Mouse (Mus musculus) forebrain, embryonic 12.5 days (tissue): ENCODE measurements around the gene Gfm1. TPM values are rescaled to one million over a fixed set of nuclear protein-coding genes. Genes with fewer than 3 reads are reported as not detected.
A peak's percentile ranks its signal among the peaks of the same experiment; 100 is the strongest.

Experiments used
- ATAC-seq: fragments of 200-750 bp; cut with Nextera tagmentation; 2 replicates; pipeline ENCODE4 v1.8.0; 2017; ENCODE audit warnings: moderate TSS enrichment; ENCODE audit not compliant: low FRiP score
- H3K27ac ChIP-seq: fragments of 300-500 bp; sonication (generic); 2 replicates; pipeline ENCODE4 v1.5.1; 2016; ENCODE audit warnings: mild to moderate bottlenecking
- H3K27me3 ChIP-seq: fragments of 300-500 bp; sonication (generic); 2 replicates; pipeline ENCODE4 v1.6.1; 2016; ENCODE audit warnings: mild to moderate bottlenecking
- H3K36me3 ChIP-seq: fragments of 300-500 bp; sonication (generic); replicated peaks from 2 replicates; pipeline ENCODE4 v1.6.1; 2016; ENCODE audit warnings: mild to moderate bottlenecking
- H3K4me1 ChIP-seq: fragments of 300-500 bp; sonication (generic); 2 replicates; pipeline ENCODE4 v1.6.1; 2016
- H3K4me2 ChIP-seq: fragments of 300-500 bp; sonication (generic); 2 replicates; pipeline ENCODE4 v1.6.1; 2016; ENCODE audit warnings: mild to moderate bottlenecking, moderate library complexity
- H3K4me3 ChIP-seq: fragments of 300-500 bp; sonication (generic); replicated peaks from 2 replicates; pipeline ENCODE4 v1.5.1; 2016; ENCODE audit warnings: mild to moderate bottlenecking
- H3K9ac ChIP-seq: fragments of 300-500 bp; sonication (generic); 2 replicates; pipeline ENCODE4 v1.6.1; 2016; ENCODE audit warnings: mild to moderate bottlenecking
- H3K9me3 ChIP-seq: fragments of 300-500 bp; sonication (generic); 2 replicates; pipeline ENCODE4 v1.6.1; 2016
- WGBS: fragments of 180-500 bp; shearing (Covaris S2); methylation state at CpG from one replicate; pipeline ENCODE4 v1.1.7; 2016; 5-methylcytosine and 5-hydroxymethylcytosine counted together
- polyA plus RNA-seq: library from polyadenylated mRNA; unstranded; fragments of >200 nt; fragmentation: Nextera tagmentation; extraction: Ambion mirVana; gene quantifications from 2 replicates; pipeline ENCODE4 v1.2.1, GENCODE M21; 2016

Gfm1 gene
- 39.7 and 46.3 TPM in 2 replicates for polyA plus RNA-seq

DNA sequence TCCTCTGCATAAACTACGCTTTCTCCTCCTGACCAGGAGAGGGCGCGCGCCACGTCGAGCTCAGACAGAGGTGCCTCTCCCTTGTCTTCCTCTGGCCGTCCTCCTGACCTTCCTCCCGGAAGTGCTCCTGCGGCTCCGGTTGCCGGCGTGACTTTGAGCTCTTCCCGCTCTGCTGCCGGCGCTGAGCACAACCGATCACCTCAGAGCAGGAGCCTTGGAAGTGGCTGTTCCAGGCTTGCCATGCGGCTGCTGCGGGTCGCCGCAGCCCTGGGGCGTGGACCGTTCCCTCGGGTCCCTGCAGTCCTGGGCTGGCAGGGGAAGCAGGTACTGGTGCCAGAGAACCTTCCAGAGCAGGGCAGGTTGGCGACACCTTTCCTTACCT is at the start of gene Gfm1:
Gene Gfm1 (plus strand): TSS at position 98 of the 382 bp plus-strand sequence.
- Histone ChIP-seq H3K4me2 (peak within 1 kb of the TSS; percentile 80), H3K4me3 (peak within 1 kb of the TSS; percentile 96), H3K4me1 (peaks cover 9% of the 10 kb centered on the region), H3K36me3 (peaks cover 23% of the 10 kb centered on the region), H3K27ac (no peak within 1 kb of the TSS), H3K9me3 (peaks cover 10% of the 10 kb centered on the region; the same call in 1 of the 2 replicates), H3K27me3 (no peaks in the 10 kb centered on the region), H3K9ac (peak within 1 kb of the TSS; percentile 86)
- peak; percentile 93 for ATAC-seq
- WGBS = 0% methylated on average over 24 of the region's 24 CpGs

DNA sequence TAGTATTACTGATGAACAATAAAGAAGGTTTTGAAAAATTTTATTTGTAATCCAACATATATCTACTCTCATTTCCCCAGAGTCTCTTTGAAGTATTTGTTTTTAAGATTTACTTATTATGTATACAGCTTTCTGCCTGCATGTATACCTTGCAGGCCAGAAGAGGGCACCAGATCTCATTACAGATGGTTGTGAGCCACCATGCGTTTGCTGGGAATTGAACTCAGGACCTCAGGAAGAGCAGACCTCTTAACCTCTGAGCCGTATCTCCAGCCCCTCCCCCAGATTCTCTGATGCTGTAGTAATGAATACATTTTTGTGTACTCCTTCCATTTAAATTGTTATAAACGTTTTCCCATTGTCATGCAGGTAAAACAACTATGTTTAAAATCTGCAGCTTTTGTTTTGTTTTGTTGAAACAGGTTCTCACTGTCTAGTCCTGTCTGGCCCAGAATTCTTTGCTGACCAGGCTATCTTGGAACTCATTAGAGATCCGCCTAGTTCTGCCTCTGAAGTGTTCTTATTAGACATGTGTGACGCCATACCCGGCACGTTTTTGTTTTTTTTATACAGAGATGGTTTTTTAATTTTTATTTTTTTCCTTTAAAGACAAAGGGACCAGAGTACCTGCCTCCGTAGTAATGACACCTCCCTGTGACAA is 428 bp upstream of the Gfm1 start:
- peaks cover 10% of the 10 kb centered on the region; the same call in 1 of the 2 replicates for H3K9me3 ChIP-seq
- peaks cover 22% of the 10 kb centered on the region for H3K36me3 ChIP-seq
- peak overlapping the region; percentile 80 for H3K4me2 ChIP-seq
- no peaks in the 10 kb centered on the region for H3K27me3 ChIP-seq
- peak overlapping the region; percentile 96 for H3K4me3 ChIP-seq
- 0 out of 2 replicates have a peak overlapping the region, but pooled peaks have one; percentile 86 for H3K9ac ChIP-seq
- no peak overlapping the region for H3K27ac ChIP-seq
- peak; percentile 82 for ATAC-seq
- H3K4me1 ChIP-seq = peaks cover 9% of the 10 kb centered on the region
- WGBS = 31% methylated on average over 8 of the region's 8 CpGs

DNA sequence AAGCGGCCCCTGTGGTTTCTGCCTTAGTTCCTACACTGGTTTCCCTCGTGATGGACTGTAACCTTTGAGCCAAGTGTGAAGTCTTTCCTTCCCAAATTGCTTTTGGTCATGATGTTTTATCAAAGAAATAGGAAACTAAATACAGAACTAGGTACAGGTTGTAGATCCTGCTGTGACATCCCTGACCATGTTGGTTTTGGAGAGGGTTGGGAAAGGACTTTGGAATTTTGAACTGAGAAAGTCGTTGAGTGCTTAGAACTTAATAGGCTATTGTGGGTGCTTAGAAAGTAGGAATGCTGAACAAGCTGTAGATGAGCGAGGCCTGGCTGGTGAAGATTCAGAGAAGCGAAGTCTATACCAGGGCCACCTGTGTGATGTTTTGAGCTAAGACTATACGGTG is 4.1 kb downstream of the Gfm1 start:
- H3K4me3 ChIP-seq = no peak overlapping the region
- H3K27me3 ChIP-seq = no peaks in the 10 kb centered on the region
- peaks cover 46% of the 10 kb centered on the region for H3K36me3 ChIP-seq
- H3K9ac ChIP-seq = no peak overlapping the region
- H3K4me1 ChIP-seq = peaks cover 9% of the 10 kb centered on the region
- 94% methylated on average over 6 of the region's 6 CpGs for WGBS
- no peaks in the 10 kb centered on the region for H3K9me3 ChIP-seq
- H3K27ac ChIP-seq = no peak overlapping the region
- ATAC-seq = no peak
- H3K4me2 ChIP-seq = no peak overlapping the region

DNA sequence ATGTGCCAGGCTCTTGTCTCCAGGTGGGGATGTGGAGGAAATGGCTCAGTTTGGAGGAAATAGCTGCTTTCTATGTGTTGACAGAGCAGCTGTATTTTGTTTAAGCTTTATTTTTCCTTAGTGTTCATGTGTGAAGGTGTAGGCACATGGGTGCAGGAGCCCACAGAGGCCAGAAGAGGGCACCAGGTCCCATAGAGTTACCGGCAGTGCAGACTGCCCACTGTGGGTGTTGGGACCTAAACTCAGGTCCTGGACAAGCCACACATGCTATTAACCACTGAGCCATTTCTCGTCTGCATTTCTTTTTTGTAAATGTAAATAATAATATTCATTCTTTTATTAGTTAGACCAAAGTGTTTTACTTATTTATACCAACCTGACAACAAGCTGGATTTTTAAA is 17.2 kb downstream of the Gfm1 start:
- Histone ChIP-seq H3K4me1 (no peaks in the 10 kb centered on the region), H3K4me2 (no peak overlapping the region), H3K9ac (no peak overlapping the region), H3K4me3 (no peak overlapping the region), H3K36me3 (peaks cover 72% of the 10 kb centered on the region), H3K27me3 (no peaks in the 10 kb centered on the region), H3K27ac (no peak overlapping the region), H3K9me3 (no peaks in the 10 kb centered on the region)
- no peak for ATAC-seq
- WGBS = 92% methylated on average over 2 of the region's 2 CpGs

DNA sequence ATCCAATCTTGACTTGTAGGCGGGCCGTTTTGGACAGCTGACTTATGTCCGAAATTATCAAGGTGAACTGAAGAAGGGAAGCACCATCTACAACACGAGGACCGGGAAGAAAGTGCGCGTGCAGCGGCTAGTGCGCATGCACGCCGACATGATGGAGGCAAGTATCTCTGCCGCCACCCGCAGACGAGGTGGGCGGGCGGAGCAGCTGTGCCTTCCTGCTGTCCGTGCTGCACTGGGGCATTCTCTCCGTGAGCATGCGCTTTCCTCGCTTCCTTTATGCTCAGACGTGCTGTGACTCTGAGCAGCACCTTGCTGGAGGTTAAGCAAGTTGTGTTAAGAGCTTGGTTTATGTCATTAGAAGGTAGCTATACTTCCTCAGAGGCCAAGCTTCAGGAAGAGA is 19.8 kb downstream of the Gfm1 start:
- H3K4me3 ChIP-seq = no peak overlapping the region
- H3K4me2 ChIP-seq = no peak overlapping the region
- H3K27ac ChIP-seq = no peak overlapping the region
- 94% methylated on average over 21 of the region's 21 CpGs for WGBS
- no peaks in the 10 kb centered on the region for H3K27me3 ChIP-seq
- H3K36me3 ChIP-seq = peaks cover 72% of the 10 kb centered on the region
- H3K4me1 ChIP-seq = no peaks in the 10 kb centered on the region
- no peak for ATAC-seq
- no peaks in the 10 kb centered on the region for H3K9me3 ChIP-seq
- H3K9ac ChIP-seq = no peak overlapping the region

DNA sequence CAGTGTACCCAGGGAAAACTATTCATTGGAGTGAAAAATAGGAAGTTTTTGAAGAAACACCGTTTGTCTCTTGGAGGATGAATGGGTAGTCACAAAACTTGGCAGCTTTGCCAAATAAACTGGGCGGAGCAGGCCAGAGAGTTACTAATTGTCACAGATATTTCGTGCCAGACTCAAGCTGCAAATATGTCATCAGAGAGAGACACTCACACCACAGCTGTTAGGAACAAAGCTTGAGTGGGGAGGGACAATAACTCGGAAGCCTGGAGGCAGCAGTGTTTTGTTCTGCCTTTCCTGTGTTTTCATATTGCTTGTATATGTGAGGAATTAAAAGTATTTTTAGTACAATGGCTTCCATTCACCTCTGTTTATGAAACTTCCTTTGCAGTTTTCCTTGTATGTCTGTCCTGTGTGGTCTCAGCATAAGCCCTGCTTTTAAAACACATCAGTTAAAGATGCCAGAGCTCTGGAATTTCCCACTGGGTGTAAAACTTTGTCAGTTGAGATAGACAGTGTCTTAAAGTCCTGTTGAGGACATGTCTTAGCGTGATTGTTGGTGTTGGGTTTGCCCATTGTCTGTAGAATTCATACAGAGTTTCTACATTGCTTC is 20.8 kb downstream of the Gfm1 start:
- ATAC-seq = no peak
- 87% methylated on average over 5 of the region's 5 CpGs for WGBS
- Histone ChIP-seq H3K36me3 (peaks cover 78% of the 10 kb centered on the region), H3K27ac (no peak overlapping the region), H3K9ac (no peak overlapping the region), H3K4me3 (no peak overlapping the region), H3K9me3 (no peaks in the 10 kb centered on the region), H3K4me2 (no peak overlapping the region), H3K4me1 (no peaks in the 10 kb centered on the region), H3K27me3 (no peaks in the 10 kb centered on the region)

DNA sequence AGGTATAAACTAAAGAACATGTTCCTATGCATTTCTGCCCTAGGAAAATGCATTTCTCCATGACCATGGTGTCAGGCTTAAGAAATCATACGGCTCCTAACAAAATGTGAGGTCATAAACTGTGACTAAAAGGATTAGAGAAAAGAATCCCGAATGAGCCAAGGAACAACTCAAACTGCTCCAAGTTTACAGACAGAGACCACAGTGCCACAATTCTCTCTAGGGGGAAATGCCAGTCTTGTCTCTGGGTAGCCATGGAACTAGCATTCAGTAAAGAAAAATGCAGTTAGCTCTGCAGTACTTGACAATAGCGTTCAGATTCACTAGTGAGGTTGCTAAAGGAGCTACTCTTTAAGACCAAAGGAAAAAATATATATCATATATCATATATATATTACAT is 30.0 kb downstream of the Gfm1 start:
- 0 out of 2 replicates have a peak, but pooled peaks cover 4% of the 10 kb centered on the region for H3K27me3 ChIP-seq
- H3K4me3 ChIP-seq = no peak overlapping the region
- H3K4me1 ChIP-seq = peaks cover 28% of the 10 kb centered on the region
- H3K9ac ChIP-seq = no peak overlapping the region
- ATAC-seq = no peak
- no peaks in the 10 kb centered on the region for H3K9me3 ChIP-seq
- 78% methylated on average over 3 of the region's 3 CpGs for WGBS
- H3K36me3 ChIP-seq = peaks cover 43% of the 10 kb centered on the region
- no peak overlapping the region for H3K27ac ChIP-seq
- no peak overlapping the region for H3K4me2 ChIP-seq

DNA sequence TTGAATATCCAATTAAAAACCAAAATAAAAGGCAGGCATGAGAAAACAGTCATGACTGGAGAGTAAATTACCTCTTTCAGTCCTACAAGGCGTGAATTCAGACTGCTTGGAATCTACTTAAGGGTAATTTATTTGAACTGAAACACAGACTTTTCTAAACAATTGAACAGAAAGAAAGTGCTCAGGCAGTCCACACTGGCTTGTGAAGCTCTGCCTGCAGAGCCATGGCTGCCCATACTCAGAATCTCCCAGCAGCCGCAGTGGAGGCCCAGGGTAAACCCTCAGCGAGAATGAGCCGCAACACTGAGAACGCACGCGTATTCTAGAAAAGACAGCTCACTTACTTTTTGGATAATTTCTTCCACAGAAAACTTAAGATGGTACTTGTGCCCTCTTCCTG is 32.1 kb downstream of the Gfm1 start:
- H3K9me3 ChIP-seq = no peaks in the 10 kb centered on the region
- no peak overlapping the region for H3K4me3 ChIP-seq
- 46% methylated on average over 7 of the region's 7 CpGs for WGBS
- H3K4me2 ChIP-seq = peak overlapping the region; percentile 86; the same call in 1 of the 2 replicates
- H3K27ac ChIP-seq = 0 out of 2 replicates have a peak overlapping the region, but pooled peaks have one; percentile 46
- H3K27me3 ChIP-seq = 0 out of 2 replicates have a peak, but pooled peaks cover 4% of the 10 kb centered on the region
- H3K36me3 ChIP-seq = peaks cover 22% of the 10 kb centered on the region
- peak; percentile 30; the same call in 1 of the 2 replicates for ATAC-seq
- H3K9ac ChIP-seq = no peak overlapping the region
- peaks cover 28% of the 10 kb centered on the region for H3K4me1 ChIP-seq

DNA sequence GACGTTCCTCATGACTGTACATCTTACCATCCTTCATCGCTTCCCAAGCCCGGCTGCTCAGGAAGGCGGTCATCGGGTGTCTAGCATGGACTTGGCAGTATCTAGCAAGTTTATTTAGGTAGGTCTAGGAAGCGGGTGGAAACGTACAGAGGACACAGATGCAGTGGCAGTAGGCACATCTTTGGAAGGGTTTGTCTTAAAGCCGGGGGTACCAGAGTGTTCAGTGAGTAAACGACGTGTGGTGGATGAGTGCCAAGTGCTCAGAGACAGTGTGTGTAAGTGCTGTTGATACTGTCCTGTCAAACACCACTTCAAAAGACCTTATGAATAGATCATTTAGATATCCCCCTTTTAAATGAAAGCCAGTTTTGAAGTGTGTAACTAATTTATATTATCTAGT is 32.7 kb downstream of the Gfm1 start:
- peak overlapping the region; percentile 86 for H3K4me2 ChIP-seq
- peaks cover 19% of the 10 kb centered on the region for H3K36me3 ChIP-seq
- peak overlapping the region; percentile 70; the same call in 1 of the 2 replicates for H3K9ac ChIP-seq
- 0 out of 2 replicates have a peak overlapping the region, but pooled peaks have one; percentile 25 for H3K27ac ChIP-seq
- WGBS = 57% methylated on average over 10 of the region's 10 CpGs
- no peak for ATAC-seq
- peak overlapping the region; percentile 61 for H3K4me3 ChIP-seq
- 0 out of 2 replicates have a peak, but pooled peaks cover 4% of the 10 kb centered on the region for H3K27me3 ChIP-seq
- peaks cover 28% of the 10 kb centered on the region for H3K4me1 ChIP-seq
- no peaks in the 10 kb centered on the region for H3K9me3 ChIP-seq

DNA sequence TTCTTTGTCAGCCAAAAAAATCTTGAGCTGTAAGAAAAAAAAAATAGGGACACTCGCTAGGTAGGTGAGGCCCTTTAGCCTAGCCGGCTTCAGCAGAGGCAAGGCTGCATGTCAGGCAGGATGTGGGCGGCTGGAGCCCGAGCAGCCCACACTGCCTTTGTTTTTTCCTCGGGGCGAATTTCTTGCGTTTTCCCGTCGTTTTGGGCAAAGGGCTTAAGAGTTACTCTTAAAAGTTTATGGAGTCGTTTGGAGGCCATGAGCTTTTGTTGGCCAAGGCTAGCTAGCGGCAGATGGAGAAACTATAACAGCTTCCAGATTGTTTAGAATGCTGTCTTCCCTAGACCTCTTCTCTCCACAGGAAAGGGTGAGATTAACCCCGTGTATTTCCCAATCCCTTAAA is 33.1 kb downstream of the Gfm1 start:
- Histone ChIP-seq H3K9me3 (no peaks in the 10 kb centered on the region), H3K9ac (peak overlapping the region; percentile 70), H3K27me3 (0 out of 2 replicates have a peak, but pooled peaks cover 4% of the 10 kb centered on the region), H3K4me2 (peak overlapping the region; percentile 86), H3K27ac (no peak overlapping the region), H3K4me3 (peak overlapping the region; percentile 61), H3K36me3 (peaks cover 20% of the 10 kb centered on the region), H3K4me1 (peaks cover 28% of the 10 kb centered on the region)
- ATAC-seq = no peak
- 5% methylated on average over 12 of the region's 12 CpGs for WGBS

DNA sequence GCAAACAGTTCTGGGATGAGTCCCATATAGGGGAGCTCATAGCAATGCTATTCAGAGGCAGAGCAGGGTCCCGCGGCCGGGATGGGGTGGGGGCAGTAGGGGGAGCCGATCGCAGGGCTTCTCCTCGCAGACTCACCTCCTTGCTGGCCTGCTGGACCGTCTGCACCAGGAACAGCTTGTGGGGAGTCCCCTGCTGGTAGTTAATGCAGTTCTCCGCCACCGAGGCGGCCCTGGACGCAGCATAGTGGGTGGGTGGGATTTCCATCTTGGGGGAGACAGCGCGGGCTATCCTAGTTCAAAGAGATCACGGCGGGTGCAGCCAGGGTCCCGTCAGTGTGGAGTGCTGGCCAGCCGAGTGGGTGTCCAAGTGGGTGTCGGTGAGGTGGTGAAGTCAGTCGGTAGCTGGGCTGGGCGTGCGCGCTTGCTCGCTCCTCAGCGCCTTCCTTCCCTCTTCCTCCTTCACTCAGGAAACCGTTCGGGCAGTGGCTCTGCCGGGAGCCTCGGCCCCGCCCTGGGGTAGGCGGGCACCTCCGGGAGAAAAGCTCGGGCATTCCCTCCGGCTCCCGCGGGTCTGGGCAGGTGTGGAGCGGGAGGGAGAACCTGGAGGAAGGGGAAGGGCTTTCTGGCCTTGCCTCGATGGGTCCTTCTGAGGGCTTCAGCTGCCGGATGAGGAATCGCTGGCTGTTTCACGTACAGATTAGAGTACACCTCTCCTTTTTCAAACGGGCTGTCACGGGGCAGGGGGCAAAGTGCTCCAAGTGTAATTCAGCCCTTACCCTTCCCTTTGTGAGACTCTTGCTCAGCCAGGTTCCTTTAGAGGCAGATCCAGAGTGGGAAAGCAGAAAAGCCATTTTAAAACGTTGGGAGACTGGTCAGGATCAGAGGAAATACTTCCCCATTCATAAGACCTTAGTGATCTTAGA is 33.8 kb downstream of the Gfm1 start, which contains the start of gene Lxn:
Gene Lxn (minus strand): TSS at position 477 of the 923 bp plus-strand sequence.
- Histone ChIP-seq H3K27me3 (0 out of 2 replicates have a peak, but pooled peaks cover 4% of the 10 kb centered on the region), H3K9ac (peak within 1 kb of the TSS; percentile 70), H3K4me2 (peak within 1 kb of the TSS; percentile 86), H3K9me3 (no peaks in the 10 kb centered on the region), H3K27ac (peak within 1 kb of the TSS; percentile 56; the same call in 1 of the 2 replicates), H3K36me3 (peaks cover 20% of the 10 kb centered on the region), H3K4me3 (peak within 1 kb of the TSS; percentile 61), H3K4me1 (peaks cover 28% of the 10 kb centered on the region)
- peak; percentile 85 for ATAC-seq
- WGBS = 1% methylated on average over 43 of the region's 43 CpGs

DNA sequence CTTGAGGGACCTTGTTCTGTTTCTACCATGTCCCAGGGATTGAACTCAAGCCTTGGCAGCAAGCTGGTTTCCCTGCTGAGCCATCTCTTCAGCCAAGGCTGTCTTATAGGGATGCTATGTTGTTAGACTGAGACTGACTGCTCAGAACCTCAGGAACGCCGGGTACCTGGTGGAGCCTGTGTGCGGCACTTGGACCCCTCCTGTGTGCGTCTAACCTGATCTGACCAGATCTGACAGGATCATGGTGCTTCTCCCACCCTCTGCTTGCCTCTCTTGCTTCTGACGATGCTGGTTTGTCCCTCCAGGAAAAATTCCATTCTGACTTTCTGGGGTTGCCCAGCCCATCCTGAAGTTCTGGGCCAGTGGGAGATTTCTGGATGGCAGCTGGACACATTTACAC is 36.7 kb downstream of the Gfm1 start:
- no peak overlapping the region for H3K4me2 ChIP-seq

More for the DNA sequence above, 36.7 kb downstream of the Gfm1 start:
- Histone ChIP-seq H3K9ac (no peak overlapping the region), H3K4me1 (peaks cover 22% of the 10 kb centered on the region), H3K36me3 (peaks cover 18% of the 10 kb centered on the region), H3K27me3 (0 out of 2 replicates have a peak, but pooled peaks cover 4% of the 10 kb centered on the region), H3K27ac (no peak overlapping the region), H3K4me3 (no peak overlapping the region), H3K9me3 (no peaks in the 10 kb centered on the region)
- ATAC-seq = no peak
- 85% methylated on average over 5 of the region's 5 CpGs for WGBS
